ENCODE assay signal across 8 mouse cellular contexts in the genomic region with DNA sequence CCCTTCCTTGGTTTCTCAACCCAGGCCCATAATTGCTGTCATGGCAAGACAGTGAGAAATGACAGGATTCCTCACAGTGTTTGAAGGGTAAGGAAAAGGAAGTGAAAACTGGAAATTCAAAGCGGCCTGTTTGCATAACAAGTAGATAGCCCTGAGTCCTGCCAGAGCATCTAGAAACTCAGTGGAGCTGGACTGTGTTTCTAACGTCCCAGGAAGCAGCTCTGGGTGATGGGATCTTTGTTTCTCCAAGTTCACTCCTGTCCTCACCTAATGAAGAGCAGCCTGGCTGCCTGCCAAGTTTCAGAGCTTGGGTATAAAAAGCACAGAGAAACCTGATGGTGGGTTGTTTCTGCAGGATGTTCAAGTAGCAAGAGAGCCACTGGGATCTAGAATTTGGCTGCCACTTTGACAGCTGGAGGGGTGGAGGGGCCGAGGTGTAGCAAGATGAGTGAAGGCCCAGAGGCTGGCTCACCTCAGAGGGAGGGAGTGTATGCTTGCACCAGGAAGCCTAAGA.
DNase-seq lines count a peak whose midpoint lies in the region; ATAC-seq and TF ChIP-seq lines count a peak whose summit lies in the region.

No protein-coding gene starts in this region.

- 29% methylated on average over 3 of the region's 3 CpGs for WGBS in forebrain, embryonic 14.5 days
- WGBS in forebrain, embryonic 10.5 days: 78% methylated on average over 3 of the region's 3 CpGs
- 25% methylated on average over 3 of the region's 3 CpGs for WGBS in heart, adult 2 months

- TF ChIP-seq CTCF in heart, adult 2 months (IDR thresholded peaks at IDR 0.05): no peak

- H3K27me3 ChIP-seq in forebrain, embryonic 14.5 days (replicated peaks; ENCODE audit: control insufficient read depth, insufficient read depth, low read length): no peaks in the 10 kb centered on the region
- no peaks in the 10 kb centered on the region for H3K27me3 ChIP-seq in forebrain, embryonic 10.5 days (ENCODE audit: poor library complexity, severe bottlenecking)
- H3K27me3 ChIP-seq in heart, adult 2 months (ENCODE audit: control insufficient read depth, insufficient read depth, low read length): no peaks in the 10 kb centered on the region

- no peaks in the 10 kb centered on the region for H3K9me3 ChIP-seq in forebrain, embryonic 14.5 days (replicated peaks; ENCODE audit: control insufficient read depth, low read length)
- H3K9me3 ChIP-seq in forebrain, embryonic 10.5 days: no peaks in the 10 kb centered on the region

- TF ChIP-seq EP300 in heart, adult 2 months (IDR thresholded peaks at IDR 0.05; ENCODE audit: insufficient read depth, low read depth, low read length): no peak

- intact Hi-C loops in heart, adult 2 months (cut with DNase I): no loop called here

- 0 out of 2 replicates have a peak, but pooled peaks cover 6% of the 10 kb centered on the region for H3K36me3 ChIP-seq in forebrain, embryonic 14.5 days (ENCODE audit: control insufficient read depth, insufficient read depth, low read length)
- H3K36me3 ChIP-seq in forebrain, embryonic 10.5 days (replicated peaks): 0 out of 2 replicates have a peak, but pooled peaks cover 3% of the 10 kb centered on the region
- H3K36me3 ChIP-seq in heart, adult 2 months (ENCODE audit: control insufficient read depth, insufficient read depth, low read length): no peaks in the 10 kb centered on the region; the same call in 1 of the 2 replicates

- no peak overlapping the region for H3K27ac ChIP-seq in forebrain, embryonic 14.5 days (ENCODE audit: low read depth, low read length)
- H3K27ac ChIP-seq in forebrain, embryonic 10.5 days: no peak overlapping the region
- no peak overlapping the region for H3K27ac ChIP-seq in heart, adult 2 months

- H3K4me3 ChIP-seq in forebrain, embryonic 14.5 days (ENCODE audit: low read depth, low read length): no peak overlapping the region
- no peak overlapping the region for H3K4me3 ChIP-seq in forebrain, embryonic 10.5 days
- H3K4me3 ChIP-seq in heart, adult 2 months: no peak overlapping the region

- no peak overlapping the region for H3K9ac ChIP-seq in forebrain, embryonic 14.5 days (ENCODE audit: low read length)
- no peak overlapping the region for H3K9ac ChIP-seq in heart, adult 2 months (ENCODE audit: low read depth, low read length)

- no peak for TF ChIP-seq POLR2A in heart, adult 2 months (IDR thresholded peaks at IDR 0.05; ENCODE audit: insufficient read depth, low read depth, low read length)

- peak; percentile 54 for DNase-seq in forebrain, embryonic 14.5 days (ENCODE audit: low spot score)
- DNase-seq in forebrain, embryonic 10.5 days (ENCODE audit: extremely low spot score, low spot score): no peak
- peak; percentile 52 for DNase-seq in A20 (ENCODE audit: low read depth, low spot score)
- peak; percentile 29 to 30 for DNase-seq in heart, adult 2 months
- peak; percentile 47 to 65 for DNase-seq in kidney, postnatal 4 days
- DNase-seq in spleen, postnatal 14 days (ENCODE audit: low spot score in 2 of 2): no peak
- no peak for DNase-seq in thymus, postnatal 4 days
- no peak for DNase-seq in B cell, adult 2 months

- ATAC-seq in forebrain, embryonic 14.5 days: no peak; the same call in 1 of the 2 replicates

- no peaks in the 10 kb centered on the region for H3K79me2 ChIP-seq in heart, adult 2 months (replicated peaks; ENCODE audit: control insufficient read depth, insufficient read depth, low read length)

- H3K4me1 ChIP-seq in forebrain, embryonic 14.5 days (ENCODE audit: control insufficient read depth, insufficient read depth, low read length): peaks cover 28% of the 10 kb centered on the region
- H3K4me1 ChIP-seq in forebrain, embryonic 10.5 days: peaks cover 36% of the 10 kb centered on the region
- H3K4me1 ChIP-seq in heart, adult 2 months (ENCODE audit: control insufficient read depth, insufficient read depth, low read length): peaks cover 5% of the 10 kb centered on the region

- H3K4me2 ChIP-seq in forebrain, embryonic 14.5 days (ENCODE audit: low read length): no peak overlapping the region

Comparison
In these comparisons a context has a peak if more than half of its experiments do, and no peak if none do; other contexts are left out.
1. DNase-seq: peak in forebrain, embryonic 14.5 days (single experiment), A20 (single experiment), heart, adult 2 months (2 of 2) and kidney, postnatal 4 days (2 of 2); none in forebrain, embryonic 10.5 days (single experiment), spleen, postnatal 14 days (0 of 2), thymus, postnatal 4 days (single experiment) and B cell, adult 2 months (0 of 2).